Mouse (Mus musculus) left cerebral cortex, postnatal 10 days (tissue): ENCODE results near the gene Pfkfb2. TPM values are rescaled to one million over a fixed set of nuclear protein-coding genes. Genes with fewer than 3 reads are reported as not detected.

Experiments
- DNase-seq, 2 experiments: peaks; one replicate each; pipeline ENCODE4 v3.0.0; 2021 to 2022; ENCODE audit warnings: low spot score in 2 of 2, mixed read lengths in 1 of 2; ENCODE audit errors: extremely low spot score in 1 of 2
- intact Hi-C: fragments of 180-260 bp; cut with DNase I; formaldehyde crosslinking; loops from one replicate; pipeline ENCODE4 v1.15.1; 2025
- total RNA-seq, 2 experiments: library from RNA; stranded (reverse); gene quantifications; 2 replicates each; pipeline ENCODE4 v1.2.3; 2021

The Pfkfb2 gene
- total RNA-seq, 2 experiments from 2014 or later = 42.5 to 43.7 TPM

- intact Hi-C loops = no loop called here
Observed at GRCm38 (mm10) chr1:130740227-130740648, 11.2 kb upstream of the Pfkfb2 start.

GRCm38 (mm10) chr1:130739636-130740035 lies 10.6 kb upstream of the Pfkfb2 start:
- intact Hi-C loops = no loop called here
- DNase-seq = no peak

More at GRCm38 (mm10) chr1:130740227-130740648, 11.2 kb upstream of the Pfkfb2 start:
- DNase-seq = peak in 1 of 2 experiments; percentile 49

GRCm38 (mm10) chr1:130738551-130739106 lies 9.6 kb upstream of the Pfkfb2 start:
- DNase-seq = no peak
- intact Hi-C loops = no loop called here

DNA sequence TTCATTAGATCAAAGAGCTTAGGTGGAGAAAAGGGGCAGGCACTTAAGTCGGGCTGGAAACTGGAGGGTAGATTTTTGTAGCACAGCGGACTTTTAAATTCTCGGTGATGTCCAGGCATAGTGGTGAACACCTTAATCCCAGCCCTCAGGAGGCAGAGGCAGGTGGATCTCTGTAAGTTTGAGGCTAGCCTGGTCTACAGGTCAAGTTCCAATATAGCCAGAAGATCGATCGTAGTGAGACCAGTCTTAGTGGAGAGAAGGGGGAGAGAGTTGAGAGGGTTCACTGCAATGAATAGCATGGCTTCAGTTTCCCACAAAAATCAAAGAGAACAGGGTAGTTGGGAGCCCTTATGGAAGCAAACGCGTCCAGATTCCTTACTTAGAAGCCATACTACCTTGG lies 8.9 kb upstream of the Pfkfb2 start:
- intact Hi-C loops = no loop called here
- DNase-seq = no peak

DNA sequence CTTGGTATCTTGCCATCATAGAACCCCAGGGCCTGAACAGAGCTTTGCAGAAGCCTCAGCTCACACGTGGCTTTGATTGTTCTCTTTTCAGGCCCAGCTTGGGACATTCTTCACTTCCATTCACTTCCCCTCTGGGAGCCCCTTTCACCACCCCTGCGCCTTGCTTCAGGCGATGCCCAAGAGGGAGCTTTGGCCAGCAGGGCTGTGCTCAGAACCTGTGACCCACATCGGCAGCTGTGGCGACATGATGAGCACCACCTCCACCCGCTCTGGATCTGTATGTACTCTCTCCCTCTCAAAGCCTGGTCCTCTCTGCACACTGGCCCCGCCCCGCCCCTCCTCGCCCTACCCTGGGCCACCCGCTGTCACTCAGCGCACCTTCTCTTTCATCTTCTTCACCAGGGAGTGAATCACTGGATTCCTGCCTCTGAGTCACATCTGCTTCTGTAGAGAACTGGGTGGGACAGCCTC lies 8.4 kb upstream of the Pfkfb2 start:
- intact Hi-C loops = no loop called here
- DNase-seq = no peak

GRCm38 (mm10) chr1:130734852-130735251 lies 5.8 kb upstream of the Pfkfb2 start:
- no peak for DNase-seq
- intact Hi-C loops = no loop called here

- DNase-seq = no peak
- intact Hi-C loops = no loop called here
Observed at GRCm38 (mm10) chr1:130734452-130734851, 5.4 kb upstream of the Pfkfb2 start.

- intact Hi-C loops = no loop called here
- DNase-seq = no peak
Observed at GRCm38 (mm10) chr1:130733671-130734070, 4.6 kb upstream of the Pfkfb2 start.

DNA sequence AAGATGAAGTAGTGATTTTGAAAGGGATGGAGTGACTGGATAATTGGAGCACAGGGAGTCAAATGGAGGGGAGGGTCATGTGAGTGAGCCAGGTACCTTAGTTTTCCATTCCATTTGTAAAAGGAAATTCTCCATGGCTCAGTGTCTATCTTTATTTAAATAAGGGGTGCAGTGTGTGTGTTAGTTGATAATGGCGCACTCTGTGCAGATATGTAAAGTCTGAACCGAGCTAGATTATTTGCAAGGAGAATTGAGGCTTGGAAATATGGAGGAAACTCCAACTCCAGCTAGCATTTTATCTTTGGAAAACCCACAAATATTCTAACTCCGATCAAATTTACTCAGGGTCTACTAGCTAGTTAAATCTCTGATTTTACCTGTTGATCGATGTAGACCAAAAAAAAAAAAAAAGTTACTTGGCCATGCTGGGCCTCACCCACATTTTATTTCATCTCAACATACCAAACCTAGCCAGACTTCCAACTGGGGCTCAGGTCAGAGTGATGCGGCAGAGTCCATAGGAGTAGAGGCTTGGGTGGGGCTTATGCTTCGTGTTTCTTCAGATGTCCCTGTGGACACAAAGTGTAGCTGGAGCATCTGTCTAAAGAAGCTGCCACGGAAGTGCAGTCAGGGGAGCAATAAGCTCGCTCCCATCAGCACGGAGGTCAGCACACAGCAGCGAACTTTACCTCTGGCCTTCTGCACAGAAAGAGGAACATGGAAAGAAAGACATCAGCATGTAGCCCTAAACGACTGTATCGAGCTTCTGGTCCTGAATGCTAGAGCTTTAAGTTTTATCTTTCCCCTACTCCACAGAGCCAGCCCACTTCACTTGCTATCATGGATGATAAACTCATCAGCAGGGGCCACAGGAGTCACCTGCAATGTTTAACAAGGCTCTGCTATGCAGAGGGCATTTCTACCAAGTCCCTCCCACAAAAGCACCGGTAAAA lies 3.9 kb upstream of the Pfkfb2 start:
- no peak for DNase-seq
- intact Hi-C loops = no loop called here

- DNase-seq = no peak
- intact Hi-C loops = no loop called here
Observed at GRCm38 (mm10) chr1:130731741-130732337, 2.8 kb upstream of the Pfkfb2 start, which contains the start of gene AA986860. AA986860 (plus strand) TSS chr1:130731976.

- intact Hi-C loops = no loop called here
- DNase-seq = no peak
Observed at GRCm38 (mm10) chr1:130728708-130729107, 345 bp downstream of the Pfkfb2 start.

GRCm38 (mm10) chr1:130728070-130728469 lies 983 bp downstream of the Pfkfb2 start:
- intact Hi-C loops = no loop called here

GRCm38 (mm10) chr1:130726396-130726795 lies 2.7 kb downstream of the Pfkfb2 start:
- DNase-seq = no peak

More at GRCm38 (mm10) chr1:130728070-130728469, 983 bp downstream of the Pfkfb2 start:
- no peak for DNase-seq

GRCm38 (mm10) chr1:130724206-130724605 lies 4.8 kb downstream of the Pfkfb2 start:
- intact Hi-C loops = no loop called here
- no peak for DNase-seq

More at GRCm38 (mm10) chr1:130726396-130726795, 2.7 kb downstream of the Pfkfb2 start:
- intact Hi-C loops = no loop called here

DNA sequence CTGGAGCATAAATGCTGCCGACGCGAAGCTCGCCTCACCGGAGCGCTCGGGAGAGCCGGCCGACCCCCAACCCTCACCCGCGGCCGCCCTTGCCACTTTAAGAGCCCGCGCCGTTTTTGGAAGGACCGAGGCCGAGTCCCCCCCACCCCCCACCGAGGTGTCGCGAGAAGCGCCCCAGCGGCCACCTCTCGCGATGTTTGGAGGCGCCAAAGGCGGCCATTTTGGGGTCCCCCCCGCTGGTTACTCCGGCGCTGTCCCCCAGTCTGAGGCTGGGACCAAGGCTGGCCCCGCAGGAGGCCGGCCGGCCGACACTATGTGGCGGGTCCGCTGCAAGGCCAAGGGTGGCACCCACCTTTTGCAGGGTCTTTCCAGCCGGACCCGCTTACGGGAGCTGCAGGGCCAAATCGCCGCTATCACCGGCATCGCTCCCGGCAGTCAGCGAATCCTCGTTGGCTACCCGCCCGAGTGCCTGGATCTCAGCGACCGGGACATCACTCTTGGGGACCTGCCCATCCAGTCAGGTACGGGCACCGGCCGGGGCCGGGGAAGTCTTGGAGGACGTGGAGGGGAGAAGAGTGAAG lies 11.7 kb downstream of the Pfkfb2 start, which contains the start of gene Yod1:
Yod1 (plus strand) TSS at position 37 of the 581 bp plus-strand sequence.
- intact Hi-C loops = no loop called here
- DNase-seq = peak; percentile 81 to 96

DNA sequence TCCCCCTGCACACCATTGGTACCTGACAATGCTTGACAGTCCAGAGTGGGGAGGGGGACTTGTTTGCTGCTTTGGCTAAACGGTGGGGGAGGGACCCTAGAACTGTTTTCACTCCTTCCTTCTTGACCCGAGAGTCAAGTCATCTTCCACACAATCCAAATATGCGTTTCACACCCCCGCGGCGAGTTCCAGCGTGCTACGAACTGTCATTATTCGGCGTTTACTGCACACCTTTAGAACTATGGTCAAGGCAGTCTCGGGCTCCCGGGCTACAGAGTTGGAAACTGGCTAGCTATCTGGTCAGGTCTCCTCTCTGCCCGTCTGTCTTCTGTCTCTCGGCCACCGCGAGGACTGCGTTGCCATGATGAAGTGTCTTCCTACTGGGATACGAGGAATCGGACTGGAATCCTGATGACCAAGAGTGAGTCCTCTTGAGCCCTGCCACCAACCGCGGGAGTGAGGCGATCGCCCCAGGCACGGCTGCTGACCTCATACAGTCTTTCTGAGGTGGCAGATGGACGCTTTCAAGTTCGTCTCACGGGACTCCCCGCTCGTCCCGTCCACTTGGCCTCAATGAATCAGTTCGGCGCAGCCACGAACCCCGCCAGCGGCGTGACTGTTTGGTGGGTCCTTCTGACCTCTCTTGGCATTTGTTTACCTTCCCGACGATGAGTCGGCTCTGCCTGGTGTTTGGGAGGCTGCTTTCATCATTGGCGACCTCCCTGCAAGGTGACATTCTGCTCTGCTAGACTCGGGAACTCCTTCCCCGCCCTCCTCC lies 12.4 kb downstream of the Pfkfb2 start:
- peak; percentile 13 to 48 for DNase-seq
- intact Hi-C loops = no loop called here

DNA sequence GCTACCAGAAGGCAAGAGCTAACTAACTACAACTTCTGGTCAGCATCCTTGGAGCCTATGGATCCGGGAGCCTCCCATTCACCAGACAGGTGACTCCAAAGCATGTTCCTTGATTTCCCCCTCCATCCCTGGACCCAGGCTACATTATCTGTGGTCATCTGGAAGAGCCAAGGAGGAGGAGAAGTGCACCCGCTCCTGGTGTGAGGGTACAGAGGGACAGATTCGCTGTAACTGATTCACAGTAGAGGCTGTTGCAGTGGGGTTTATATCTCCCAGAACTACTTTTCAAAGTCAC lies 12.9 kb downstream of the Pfkfb2 start:
- intact Hi-C loops = no loop called here
- DNase-seq = no peak

GRCm38 (mm10) chr1:130715561-130716217 lies 13.4 kb downstream of the Pfkfb2 start, which contains the start of gene Gm29427:
Gm29427 (minus strand) TSS chr1:130715799.
- DNase-seq = peak; percentile 89 to 93
- intact Hi-C loops = no loop called here
